Mouse (Mus musculus): ENCODE data around the gene Arhgef28.

- TF ChIP-seq CTCF (IDR thresholded peaks at IDR 0.05; ENCODE audit: low read depth) (no peak), EP300 (IDR thresholded peaks at IDR 0.05; ENCODE audit: low read depth) (no peak)
Measured at GRCm38 (mm10) chr13:98146573-98147160, 59.6 kb downstream of the Arhgef28 start.

Measured in liver, embryonic 14.5 days (tissue).